Mouse (Mus musculus): ENCODE results near the gene Pttg1ip. TPM values are rescaled to one million over a fixed set of nuclear protein-coding genes. Genes with fewer than 3 reads are reported as not detected.

Pttg1ip gene
- 61.9 and 64.6 TPM in 2 replicates for polyA plus RNA-seq (2016; fragmentation: Nextera tagmentation; extraction: Ambion mirVana)

- WGBS, result under 1% methylated on average over 64 of the region's 64 CpGs
- peak; percentile 98 for ATAC-seq (ENCODE audit: low FRiP score)
- peak within 1 kb of the TSS; percentile 77 for H3K27ac ChIP-seq
- H3K36me3 ChIP-seq (replicated peaks), result peaks cover 1% of the 10 kb centered on the region; the same call in 1 of the 2 replicates
- no peaks in the 10 kb centered on the region for H3K9me3 ChIP-seq
- H3K4me1 ChIP-seq, result peaks cover 24% of the 10 kb centered on the region
- H3K4me2 ChIP-seq, result peak within 1 kb of the TSS; percentile 85
- H3K27me3 ChIP-seq, result 0 out of 2 replicates have a peak, but pooled peaks cover 7% of the 10 kb centered on the region
- peak within 1 kb of the TSS; percentile 87 for H3K9ac ChIP-seq
- peak within 1 kb of the TSS; percentile 83 for H3K4me3 ChIP-seq (replicated peaks)
Observed at GRCm38 (mm10) chr10:77581408-77582284, at the start of gene Pttg1ip. Gene Pttg1ip (plus strand): TSS chr10:77581720.

GRCm38 (mm10) chr10:77532020-77532413 is 49.5 kb upstream of the Pttg1ip start:
- H3K9ac ChIP-seq, result no peak overlapping the region
- H3K4me1 ChIP-seq, result no peaks in the 10 kb centered on the region
- H3K4me3 ChIP-seq (replicated peaks), result no peak overlapping the region
- H3K9me3 ChIP-seq, result no peaks in the 10 kb centered on the region
- H3K27ac ChIP-seq, result no peak overlapping the region
- H3K36me3 ChIP-seq (replicated peaks), result no peaks in the 10 kb centered on the region
- H3K4me2 ChIP-seq, result no peak overlapping the region
- 67% methylated on average over 1 of the region's 1 CpGs for WGBS
- no peaks in the 10 kb centered on the region for H3K27me3 ChIP-seq
- no peak for ATAC-seq (ENCODE audit: low FRiP score)

- Histone ChIP-seq H3K27ac (no peak overlapping the region), H3K4me3 (replicated peaks) (no peak overlapping the region), H3K9ac (no peak overlapping the region), H3K4me1 (no peaks in the 10 kb centered on the region), H3K9me3 (no peaks in the 10 kb centered on the region), H3K36me3 (replicated peaks) (no peaks in the 10 kb centered on the region), H3K4me2 (no peak overlapping the region), H3K27me3 (no peaks in the 10 kb centered on the region)
- no peak for ATAC-seq (ENCODE audit: low FRiP score)
- 80% methylated on average over 8 of the region's 8 CpGs for WGBS
Observed at GRCm38 (mm10) chr10:77536727-77537126, 44.8 kb upstream of the Pttg1ip start.

DNA sequence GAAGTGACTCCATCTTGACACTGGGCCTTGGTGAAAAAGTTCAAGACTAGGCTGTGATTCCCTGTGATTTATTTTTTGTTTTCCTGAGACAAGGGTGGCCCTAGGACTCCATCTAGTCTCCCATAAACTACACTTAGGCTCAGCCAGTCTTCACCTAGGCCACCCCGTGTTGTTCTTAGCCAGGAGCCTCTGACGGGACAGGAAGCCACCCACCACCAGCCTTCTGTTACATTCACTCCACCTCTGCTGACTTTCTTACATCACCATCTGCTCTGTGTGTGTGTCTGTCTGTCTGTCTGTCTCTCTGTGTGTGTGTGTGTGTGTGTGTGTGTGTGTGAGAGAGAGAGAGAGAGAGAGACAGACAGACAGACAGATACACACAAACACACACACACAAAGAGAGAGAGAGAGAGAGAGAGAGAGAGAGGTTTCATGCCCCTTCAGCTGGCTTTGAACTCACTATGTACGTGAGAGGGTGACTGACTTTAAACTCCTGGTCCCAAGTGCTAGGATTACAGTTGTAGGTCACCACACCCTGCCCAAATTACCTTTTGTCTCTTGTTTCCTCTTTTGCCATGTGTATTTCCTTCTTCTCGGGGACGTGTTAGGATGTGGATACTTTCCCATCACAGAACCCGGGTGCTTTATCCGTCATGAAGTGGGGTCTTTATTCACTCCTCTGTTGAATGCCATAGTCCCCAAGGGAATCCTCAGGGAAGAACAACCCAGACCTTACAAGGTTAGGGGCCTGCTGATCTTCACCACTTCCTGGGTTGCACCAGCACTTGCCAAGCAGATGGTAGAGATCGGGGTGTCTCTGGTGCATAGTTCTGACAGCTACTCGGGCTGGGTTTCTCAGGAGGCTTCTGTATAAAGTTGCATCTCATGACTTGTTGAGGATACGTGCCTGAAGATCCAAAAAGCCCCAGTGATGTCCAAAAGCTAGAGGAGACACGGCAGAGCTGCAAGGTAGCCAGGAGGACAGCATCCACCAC is 44.0 kb upstream of the Pttg1ip start:
- no peak overlapping the region for H3K4me3 ChIP-seq (replicated peaks)
- H3K36me3 ChIP-seq (replicated peaks), result no peaks in the 10 kb centered on the region
- WGBS, result 88% methylated on average over 11 of the region's 11 CpGs
- H3K27ac ChIP-seq, result no peak overlapping the region
- no peaks in the 10 kb centered on the region for H3K4me1 ChIP-seq
- H3K27me3 ChIP-seq, result no peaks in the 10 kb centered on the region
- no peak overlapping the region for H3K4me2 ChIP-seq
- no peaks in the 10 kb centered on the region for H3K9me3 ChIP-seq
- no peak for ATAC-seq (ENCODE audit: low FRiP score)
- no peak overlapping the region for H3K9ac ChIP-seq

DNA sequence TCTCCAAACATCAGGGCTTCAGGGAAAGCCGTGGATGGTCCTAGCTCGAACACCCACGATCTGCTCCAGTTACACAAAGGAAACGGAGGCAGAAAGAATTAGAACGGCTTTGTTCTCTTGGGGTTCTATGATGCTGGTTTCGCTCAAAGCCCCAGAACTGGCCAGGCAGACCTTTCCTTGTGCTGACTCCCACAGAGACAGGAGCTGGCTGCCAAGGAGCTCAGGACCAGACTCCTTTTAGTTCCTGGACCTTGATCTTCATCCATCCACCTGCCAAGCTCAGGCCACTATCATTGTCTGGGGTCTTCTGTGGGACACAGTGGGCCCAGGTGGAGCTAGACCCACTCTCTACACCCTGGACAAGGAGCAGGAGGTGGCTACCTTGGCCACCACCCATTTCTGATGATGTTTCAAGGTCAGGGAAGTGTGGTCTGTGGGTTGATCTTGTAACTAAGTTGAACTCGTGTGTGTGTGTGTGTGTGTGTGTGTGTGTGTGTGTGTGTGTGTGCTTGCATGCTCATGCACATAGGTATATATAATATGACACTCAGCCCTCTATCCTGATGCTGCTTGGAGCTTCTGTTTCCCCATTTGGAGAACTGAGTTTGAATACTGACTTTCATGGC is 42.1 kb upstream of the Pttg1ip start:
- no peaks in the 10 kb centered on the region for H3K36me3 ChIP-seq (replicated peaks)
- WGBS, result 86% methylated on average over 7 of the region's 7 CpGs
- no peak overlapping the region for H3K4me2 ChIP-seq
- no peaks in the 10 kb centered on the region for H3K9me3 ChIP-seq
- ATAC-seq (ENCODE audit: low FRiP score), result no peak
- H3K4me1 ChIP-seq, result no peaks in the 10 kb centered on the region
- H3K27me3 ChIP-seq, result no peaks in the 10 kb centered on the region
- no peak overlapping the region for H3K4me3 ChIP-seq (replicated peaks)
- H3K27ac ChIP-seq, result no peak overlapping the region
- H3K9ac ChIP-seq, result no peak overlapping the region

DNA sequence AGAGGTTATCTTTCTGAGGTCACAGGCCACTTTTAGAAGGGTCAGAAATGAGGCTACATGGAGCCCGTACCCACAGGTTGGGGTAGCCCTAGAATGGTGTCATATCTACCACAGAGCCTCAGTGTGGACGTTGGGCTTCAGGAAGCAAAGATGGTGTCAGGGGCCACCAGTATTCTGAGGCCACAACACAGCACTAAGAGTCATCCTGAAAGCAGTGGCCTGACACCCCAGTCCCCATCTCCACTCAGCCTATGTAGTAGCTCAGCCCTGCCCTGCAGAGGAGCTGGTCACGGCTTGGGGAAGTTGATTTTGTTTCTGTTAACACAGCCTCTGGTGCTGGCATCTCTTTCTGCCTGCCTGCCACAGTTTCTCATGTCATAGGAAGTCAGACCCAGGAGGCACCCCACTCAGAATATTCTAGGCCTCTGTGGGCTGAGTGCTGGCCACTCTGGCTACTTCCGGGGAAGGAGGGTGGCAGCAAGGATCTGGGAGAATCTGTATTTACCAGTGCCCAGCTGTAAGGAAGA is 40.9 kb upstream of the Pttg1ip start:
- no peak overlapping the region for H3K4me2 ChIP-seq
- WGBS, result 85% methylated on average over 4 of the region's 4 CpGs
- no peaks in the 10 kb centered on the region for H3K9me3 ChIP-seq
- no peaks in the 10 kb centered on the region for H3K27me3 ChIP-seq
- H3K36me3 ChIP-seq (replicated peaks), result no peaks in the 10 kb centered on the region
- no peak overlapping the region for H3K27ac ChIP-seq
- H3K4me1 ChIP-seq, result no peaks in the 10 kb centered on the region
- no peak overlapping the region for H3K9ac ChIP-seq
- no peak for ATAC-seq (ENCODE audit: low FRiP score)
- H3K4me3 ChIP-seq (replicated peaks), result no peak overlapping the region

DNA sequence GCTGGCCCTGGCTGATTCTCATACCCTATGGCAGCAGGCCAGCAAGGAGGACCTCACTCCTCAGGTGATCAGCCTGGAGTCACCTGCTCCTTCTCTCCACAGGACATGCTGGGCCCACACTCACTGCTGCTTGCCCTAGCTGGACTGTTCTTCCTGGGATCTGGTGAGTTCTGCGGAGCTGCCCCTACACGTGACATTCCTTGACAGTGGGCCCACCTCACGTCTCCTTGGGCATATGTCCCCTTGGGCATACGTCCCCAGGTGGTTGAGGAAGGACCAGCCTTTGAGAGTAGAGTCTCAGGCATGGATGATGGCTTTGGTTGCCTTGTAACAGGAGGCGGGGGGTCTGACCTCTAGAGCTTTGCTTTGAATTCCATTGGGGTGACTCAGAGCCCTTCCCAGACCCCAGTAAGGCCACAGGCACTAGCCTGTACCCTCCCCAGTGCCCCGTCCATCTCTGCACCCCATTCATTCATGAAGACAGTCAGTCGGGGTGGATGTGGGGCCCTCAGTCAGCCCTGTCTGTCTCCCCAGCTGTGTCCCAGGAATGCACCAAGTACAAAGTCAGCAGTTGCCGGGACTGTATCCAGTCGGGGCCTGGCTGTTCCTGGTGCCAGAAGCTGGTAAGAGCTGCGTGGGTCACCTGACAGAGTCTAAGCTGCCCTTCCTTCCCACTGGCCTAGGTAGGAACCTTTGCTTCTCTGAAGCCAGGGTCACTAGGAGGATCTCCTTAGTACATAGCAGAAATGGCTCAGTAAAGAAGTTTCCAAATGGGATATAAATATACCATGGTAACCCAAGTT is 39.5 kb upstream of the Pttg1ip start:
- Histone ChIP-seq H3K9ac (no peak overlapping the region), H3K4me3 (replicated peaks) (no peak overlapping the region), H3K36me3 (replicated peaks) (no peaks in the 10 kb centered on the region), H3K4me1 (no peaks in the 10 kb centered on the region), H3K27me3 (no peaks in the 10 kb centered on the region), H3K9me3 (no peaks in the 10 kb centered on the region), H3K27ac (no peak overlapping the region), H3K4me2 (no peak overlapping the region)
- no peak for ATAC-seq (ENCODE audit: low FRiP score)
- 81% methylated on average over 10 of the region's 10 CpGs for WGBS

GRCm38 (mm10) chr10:77543226-77543625 is 38.3 kb upstream of the Pttg1ip start:
- no peak overlapping the region for H3K9ac ChIP-seq
- no peaks in the 10 kb centered on the region for H3K9me3 ChIP-seq
- no peak for ATAC-seq (ENCODE audit: low FRiP score)
- no peak overlapping the region for H3K27ac ChIP-seq
- H3K36me3 ChIP-seq (replicated peaks), result no peaks in the 10 kb centered on the region
- no peak overlapping the region for H3K4me2 ChIP-seq
- H3K4me1 ChIP-seq, result no peaks in the 10 kb centered on the region
- no peak overlapping the region for H3K4me3 ChIP-seq (replicated peaks)
- WGBS, result 43% methylated on average over 7 of the region's 7 CpGs
- no peaks in the 10 kb centered on the region for H3K27me3 ChIP-seq

- H3K9me3 ChIP-seq, result no peaks in the 10 kb centered on the region
- no peak overlapping the region for H3K27ac ChIP-seq
- H3K4me3 ChIP-seq (replicated peaks), result no peak overlapping the region
- 82% methylated on average over 5 of the region's 5 CpGs for WGBS
- no peaks in the 10 kb centered on the region for H3K4me1 ChIP-seq
- H3K36me3 ChIP-seq (replicated peaks), result no peaks in the 10 kb centered on the region
- no peak overlapping the region for H3K4me2 ChIP-seq
- no peaks in the 10 kb centered on the region for H3K27me3 ChIP-seq
- no peak overlapping the region for H3K9ac ChIP-seq
- ATAC-seq (ENCODE audit: low FRiP score), result no peak
Observed at GRCm38 (mm10) chr10:77544916-77545315, 36.6 kb upstream of the Pttg1ip start.

DNA sequence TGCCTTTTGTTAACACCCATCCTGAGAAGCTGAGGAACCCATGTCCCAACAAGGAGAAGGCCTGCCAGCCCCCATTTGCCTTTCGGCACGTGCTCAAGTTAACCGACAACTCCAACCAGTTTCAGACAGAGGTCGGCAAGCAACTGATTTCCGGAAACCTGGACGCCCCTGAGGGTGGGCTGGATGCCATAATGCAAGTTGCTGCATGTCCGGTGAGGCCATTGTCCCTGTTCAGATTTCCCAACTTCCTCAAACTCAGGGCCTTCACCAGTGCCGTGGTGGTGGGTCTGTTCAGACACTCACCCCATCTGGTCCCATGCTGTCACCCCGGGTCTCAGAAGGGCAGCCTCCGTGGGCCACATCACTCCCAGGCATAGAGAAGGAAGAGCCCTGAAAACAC is 32.9 kb upstream of the Pttg1ip start:
- Histone ChIP-seq H3K36me3 (replicated peaks) (no peaks in the 10 kb centered on the region), H3K4me2 (no peak overlapping the region), H3K4me1 (no peaks in the 10 kb centered on the region), H3K9ac (no peak overlapping the region), H3K9me3 (no peaks in the 10 kb centered on the region), H3K27me3 (no peaks in the 10 kb centered on the region), H3K4me3 (replicated peaks) (no peak overlapping the region), H3K27ac (no peak overlapping the region)
- no peak for ATAC-seq (ENCODE audit: low FRiP score)
- 85% methylated on average over 10 of the region's 10 CpGs for WGBS

DNA sequence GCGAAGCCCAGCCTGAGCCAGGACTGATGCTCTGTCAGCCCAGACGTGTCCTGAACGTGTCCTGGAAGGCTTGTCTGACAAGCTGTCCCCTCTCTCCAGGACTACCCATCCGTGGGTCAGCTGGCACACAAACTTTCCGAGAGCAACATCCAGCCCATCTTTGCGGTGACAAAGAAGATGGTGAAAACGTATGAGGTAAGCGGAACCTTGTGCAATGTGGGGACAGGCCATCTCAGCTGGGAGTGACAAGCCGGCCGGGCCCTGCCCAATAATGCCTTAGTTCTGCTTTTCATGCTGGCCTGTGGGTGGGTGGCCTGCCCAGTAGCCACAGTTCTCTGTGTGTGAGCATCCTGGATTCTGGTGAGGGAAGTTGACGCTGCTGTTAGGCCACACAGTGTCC is 30.6 kb upstream of the Pttg1ip start:
- WGBS, result 81% methylated on average over 11 of the region's 11 CpGs
- Histone ChIP-seq H3K9me3 (no peaks in the 10 kb centered on the region), H3K4me1 (no peaks in the 10 kb centered on the region), H3K36me3 (replicated peaks) (no peaks in the 10 kb centered on the region), H3K4me3 (replicated peaks) (no peak overlapping the region), H3K4me2 (no peak overlapping the region), H3K27me3 (no peaks in the 10 kb centered on the region), H3K27ac (no peak overlapping the region), H3K9ac (no peak overlapping the region)
- no peak for ATAC-seq (ENCODE audit: low FRiP score)
